Mouse (Mus musculus) liver, postnatal 0 days (tissue): ENCODE data around the gene Zdhhc19. TPM values are rescaled to one million over a fixed set of nuclear protein-coding genes. Genes with fewer than 3 reads are reported as not detected.

Experiments used
- ATAC-seq: fragments of 200-750 bp; cut with Nextera tagmentation; 2 replicates; pipeline ENCODE4 v1.8.0; 2017; ENCODE audit warnings: mild to moderate bottlenecking, moderate library complexity
- DNase-seq: peaks from one replicate; pipeline ENCODE4 v3.0.0-alpha.2; 2016
- H3K27ac ChIP-seq: fragments of 300-500 bp; sonication (generic); 2 replicates; pipeline ENCODE4 v1.5.1; 2014; ENCODE audit warnings: antibody characterized with exemption, moderate library complexity, mild to moderate bottlenecking, low read depth
- H3K27me3 ChIP-seq: fragments of 300-500 bp; sonication (generic); 2 replicates; pipeline ENCODE4 v1.6.1; 2014; ENCODE audit warnings: low read length, control low read depth, mixed read lengths; ENCODE audit not compliant: insufficient read depth
- H3K36me3 ChIP-seq: fragments of 300-500 bp; sonication (generic); replicated peaks from 2 replicates; pipeline ENCODE4 v1.6.1; 2014; ENCODE audit warnings: mild to moderate bottlenecking, control low read depth, low read length, moderate library complexity, mixed read lengths; ENCODE audit not compliant: insufficient read depth
- H3K4me1 ChIP-seq: fragments of 300-500 bp; sonication (generic); 2 replicates; pipeline ENCODE4 v1.6.1; 2014; ENCODE audit warnings: antibody characterized with exemption, mild to moderate bottlenecking, control low read depth; ENCODE audit not compliant: insufficient read depth
- H3K4me2 ChIP-seq: fragments of 300-500 bp; sonication (generic); 2 replicates; pipeline ENCODE4 v1.6.1; 2014; ENCODE audit warnings: low read depth, mild to moderate bottlenecking, low read length, moderate library complexity, mixed read lengths
- H3K4me3 ChIP-seq: fragments of 300-500 bp; sonication (generic); 2 replicates; pipeline ENCODE4 v1.5.1; 2014; ENCODE audit warnings: low read depth, low read length
- H3K9ac ChIP-seq: fragments of 300-500 bp; sonication (generic); replicated peaks from 2 replicates; pipeline ENCODE4 v1.6.1; 2014; ENCODE audit warnings: mild to moderate bottlenecking, moderate library complexity
- H3K9me3 ChIP-seq: fragments of 300-500 bp; sonication (generic); 2 replicates; pipeline ENCODE4 v1.6.1; 2016; ENCODE audit warnings: mild to moderate bottlenecking, control low read depth, low read length, mixed read lengths
- CTCF ChIP-seq: sonication (generic); IDR thresholded peaks from 2 replicates; pipeline ENCODE4 v1.5.1; 2016; ENCODE audit warnings: antibody characterized with exemption, low read depth
- EP300 ChIP-seq: IDR thresholded peaks from 2 replicates; pipeline ENCODE4 v1.6.1; 2016; ENCODE audit warnings: antibody characterized with exemption, low read depth, mild to moderate bottlenecking
- WGBS: fragments of 180-500 bp; shearing (Covaris S2); extraction: QIAGEN DNeasy Blood & Tissue Kit; methylation state at CpG from one replicate; pipeline ENCODE4 v1.1.7; 2014; ENCODE audit not compliant: insufficient replicate concordance; 5-methylcytosine and 5-hydroxymethylcytosine counted together
- polyA plus RNA-seq: library from polyadenylated mRNA; unstranded; fragments of >200 nt; fragmentation: Nextera tagmentation; extraction: Ambion mirVana; gene quantifications from 2 replicates; pipeline ENCODE4 v1.2.1, GENCODE M21; 2015

Zdhhc19 gene
- polyA plus RNA-seq, 1 experiment from 2014 or later = not detected

- Histone ChIP-seq H3K27me3 (no peaks in the 10 kb centered on the region), H3K27ac (no peak overlapping the region), H3K9ac (no peak overlapping the region), H3K36me3 (no peaks in the 10 kb centered on the region), H3K9me3 (no peaks in the 10 kb centered on the region), H3K4me3 (no peak overlapping the region), H3K4me1 (peaks cover 5% of the 10 kb centered on the region), H3K4me2 (no peak overlapping the region)
- ATAC-seq (no peak), DNase-seq (no peak)
- TF ChIP-seq CTCF = no peak
- no peak for TF ChIP-seq EP300
- WGBS = 79% methylated on average over 3 of the region's 3 CpGs
Observed at GRCm38 (mm10) chr16:32602193-32602685, 106.2 kb downstream of the Zdhhc19 start.

- ATAC-seq = no peak
- Histone ChIP-seq H3K9ac (peak overlapping the region; percentile 88), H3K9me3 (no peaks in the 10 kb centered on the region), H3K4me3 (peak overlapping the region; percentile 87; the same call in 1 of the 2 replicates), H3K27ac (peak overlapping the region; percentile 93), H3K4me2 (peak overlapping the region; percentile 75), H3K27me3 (no peaks in the 10 kb centered on the region), H3K4me1 (peaks cover 20% of the 10 kb centered on the region), H3K36me3 (peaks cover 5% of the 10 kb centered on the region)
- DNase-seq = no peak
- TF ChIP-seq CTCF = no peak
- TF ChIP-seq EP300 = no peak
- 31% methylated on average over 7 of the region's 7 CpGs for WGBS
Observed at GRCm38 (mm10) chr16:32607562-32608343, 111.7 kb downstream of the Zdhhc19 start.

- peak overlapping the region; percentile 75 for H3K4me2 ChIP-seq
- TF ChIP-seq EP300 (peak; percentile 81), CTCF (no peak)
- peaks cover 24% of the 10 kb centered on the region for H3K4me1 ChIP-seq
- DNase-seq (no peak), ATAC-seq (peak; percentile 24)
- peak overlapping the region; percentile 87 for H3K4me3 ChIP-seq
- H3K9me3 ChIP-seq = no peaks in the 10 kb centered on the region
- H3K9ac ChIP-seq = peak overlapping the region; percentile 88
- H3K27me3 ChIP-seq = no peaks in the 10 kb centered on the region
- H3K27ac ChIP-seq = peak overlapping the region; percentile 93
- H3K36me3 ChIP-seq = peaks cover 11% of the 10 kb centered on the region
- 2% methylated on average over 8 of the region's 8 CpGs for WGBS
Observed at GRCm38 (mm10) chr16:32608344-32608711, 112.3 kb downstream of the Zdhhc19 start.

- peak; percentile 75 for TF ChIP-seq EP300
- peak; percentile 11; the same call in 1 of the 2 replicates for TF ChIP-seq CTCF
- Histone ChIP-seq H3K36me3 (peaks cover 15% of the 10 kb centered on the region), H3K4me2 (peak within 1 kb of the TSS; percentile 75), H3K27ac (peak within 1 kb of the TSS; percentile 93), H3K4me3 (peak within 1 kb of the TSS; percentile 87), H3K4me1 (peaks cover 24% of the 10 kb centered on the region), H3K9ac (peak within 1 kb of the TSS; percentile 88), H3K9me3 (no peaks in the 10 kb centered on the region), H3K27me3 (no peaks in the 10 kb centered on the region)
- peak; percentile 99 for DNase-seq
- under 1% methylated on average over 70 of the region's 73 CpGs for WGBS
- peak; percentile 94 for ATAC-seq
Observed at GRCm38 (mm10) chr16:32608712-32609400, 112.8 kb downstream of the Zdhhc19 start, which contains the start of gene Tfrc. Gene Tfrc, plus strand, starts transcription at chr16:32608920.

GRCm38 (mm10) chr16:32609401-32609779 lies 113.3 kb downstream of the Zdhhc19 start:
- Histone ChIP-seq H3K4me3 (peak overlapping the region; percentile 87), H3K9me3 (no peaks in the 10 kb centered on the region), H3K4me2 (peak overlapping the region; percentile 75), H3K27ac (peak overlapping the region; percentile 93), H3K9ac (peak overlapping the region; percentile 88), H3K27me3 (no peaks in the 10 kb centered on the region), H3K36me3 (peaks cover 20% of the 10 kb centered on the region), H3K4me1 (peaks cover 24% of the 10 kb centered on the region)
- WGBS = under 1% methylated on average over 14 of the region's 14 CpGs
- no peak for ATAC-seq
- no peak for DNase-seq
- TF ChIP-seq EP300 (no peak), CTCF (no peak)
